Mouse (Mus musculus) embryonic stem cell, embryonic (primary cell): ENCODE measurements around the gene Fsd1.

Source experiments
- CTCF ChIA-PET, 4 experiments: fragments of 300-600 bp in 2 of 4; fragments of 350-600 bp in 2 of 4; sonication (Branson Sonifier 250); formaldehyde crosslinking; loops; one replicate each; lab custom pipeline; 2022; ENCODE audit warnings: inconsistent platforms in 2 of 4; lab: Charles Lee
- POLR2A ChIA-PET, 4 experiments: fragments of 300-600 bp in 2 of 4; fragments of 350-600 bp in 2 of 4; sonication (Branson Sonifier 250); formaldehyde crosslinking; loops; one replicate each; lab custom pipeline; 2022; ENCODE audit warnings: antibody characterized with exemption in 4 of 4, inconsistent platforms in 1 of 4; lab: Charles Lee

Gene Fsd1

DNA sequence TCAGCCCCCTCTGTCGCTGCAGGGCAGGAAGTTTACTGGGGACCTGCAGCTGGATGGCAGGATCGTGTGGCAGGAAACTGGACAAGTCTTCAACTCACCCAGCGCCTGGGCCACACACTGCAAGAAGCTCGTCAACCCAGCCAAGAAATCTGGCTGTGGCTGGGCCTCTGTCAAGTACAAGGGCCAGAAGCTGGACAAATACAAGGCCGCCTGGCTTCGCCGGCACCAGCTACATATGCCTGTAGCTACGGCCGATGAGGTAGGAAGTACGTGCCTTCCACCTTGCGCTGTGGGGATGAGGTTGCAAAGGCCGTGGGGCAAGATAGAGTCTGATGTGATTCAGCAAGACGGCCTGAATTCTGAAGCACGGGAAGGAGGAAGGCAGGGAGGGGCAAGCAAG, 23.9 kb downstream of the Fsd1 start:
- POLR2A ChIA-PET, result interaction anchor here (0.7 to 5.3 kb wide), 41 partner anchors 8 to 601 kb away, joined by 3 to 97 read pairs (median 13); partner anchors contain the start of genes Chaf1a (in 3 of the 4), Sh3gl1 (in 3 of the 4), Hdgfl2 (in 2 of the 4) and Ubxn6 (in 2 of the 4)
- CTCF ChIA-PET, result interaction anchor here (0.6 to 4.2 kb wide), 52 partner anchors 8 to 526 kb away, joined by 3 to 43 read pairs (median 4); partner anchors contain the start of genes Sh3gl1 (in 3 of the 4), Chaf1a (in 2 of the 4), Dpp9 (in 1 of the 4) and Ebi3 (in 1 of the 4)

DNA sequence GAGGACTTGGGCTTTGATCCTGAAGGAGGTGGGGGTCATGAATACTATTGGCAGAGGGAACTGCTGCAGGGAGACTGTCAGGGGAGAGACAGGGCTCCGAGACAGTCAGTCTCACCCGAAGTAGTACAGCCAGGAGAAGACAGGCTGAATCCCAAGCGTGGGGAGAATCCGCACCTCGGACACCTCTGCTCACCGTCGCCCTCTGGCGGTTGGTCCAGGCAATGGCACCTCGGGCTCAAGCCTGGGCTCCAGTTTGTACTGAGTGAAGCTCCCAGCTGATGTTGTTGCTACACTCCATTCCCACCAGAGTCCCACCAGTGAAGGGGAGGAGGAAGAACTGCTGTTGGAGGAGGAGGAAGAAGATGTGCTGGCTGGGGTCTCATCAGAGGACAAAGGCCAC, 24.4 kb downstream of the Fsd1 start:
- ChIA-PET CTCF (interaction anchor here (0.6 to 4.2 kb wide), 43 partner anchors 8 to 1336 kb away, joined by 3 to 43 read pairs (median 4); partner anchors contain the start of genes Sh3gl1 (in 3 of the 4), Ebi3 (in 2 of the 4), Chaf1a (in 1 of the 4) and Fsd1 (in 1 of the 4)), POLR2A (interaction anchor here in 3 of 4 experiments (0.6 to 5.3 kb wide), 30 partner anchors 7 to 1096 kb away, joined by 3 to 97 read pairs (median 15); partner anchors contain the start of genes Chaf1a (in 2 of the 3), Sh3gl1 (in 2 of the 3), Hdgfl2 (in 1 of the 3) and Kdm4b (in 1 of the 3))

DNA sequence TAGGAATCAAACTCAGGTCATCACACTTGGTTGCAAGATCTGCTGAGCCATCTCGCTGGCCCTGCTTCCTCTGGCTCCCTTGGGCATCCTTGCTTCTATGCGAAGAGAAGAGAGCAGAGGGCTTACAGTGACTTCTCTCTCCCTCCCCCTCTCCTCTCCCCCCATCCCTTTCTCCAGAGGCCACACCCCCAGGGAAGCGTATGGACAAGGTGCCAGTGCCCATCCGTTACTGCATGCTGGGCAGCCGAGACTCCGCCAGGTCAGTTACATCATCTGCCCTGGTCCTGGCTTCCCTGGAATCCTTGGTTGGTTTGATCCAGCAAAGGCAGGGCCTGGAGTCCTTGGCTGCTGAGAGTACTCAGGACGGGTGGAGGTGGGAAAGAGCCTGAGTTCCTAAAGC, 25.1 kb downstream of the Fsd1 start:
- POLR2A ChIA-PET, result interaction anchor here in 3 of 4 experiments (0.6 to 5.3 kb wide), 14 partner anchors 21 to 1096 kb away, joined by 3 to 97 read pairs (median 16); partner anchors contain the start of genes Chaf1a (in 2 of the 3), Sh3gl1 (in 2 of the 3), Hdgfl2 (in 1 of the 3) and Kdm4b (in 1 of the 3)

DNA sequence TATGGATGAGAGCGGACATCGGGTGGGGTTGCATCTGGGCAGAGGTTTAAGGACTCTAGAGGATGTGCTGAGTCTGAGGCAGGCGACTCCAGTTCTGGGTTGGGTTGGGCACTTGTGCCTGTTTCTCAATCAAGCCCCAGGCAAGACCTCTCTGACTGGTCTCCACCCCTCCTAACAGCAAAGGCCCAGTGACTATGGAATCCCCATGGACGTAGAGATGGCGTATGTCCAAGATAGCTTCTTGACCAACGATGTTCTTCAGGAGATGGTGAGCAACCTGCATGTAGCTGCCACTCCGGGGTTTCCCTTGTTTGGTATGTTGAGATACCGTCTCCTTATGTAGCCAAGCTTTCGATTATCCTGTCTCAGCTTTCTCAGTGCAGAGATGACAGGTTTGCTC, 29.0 kb downstream of the Fsd1 start:
- ChIA-PET CTCF (interaction anchor here in 3 of 4 experiments (0.7 to 1.0 kb wide), 3 partner anchors 58 to 537 kb away, joined by 3 to 5 read pairs (median 3); no protein-coding TSS in a partner anchor), POLR2A (interaction anchor here in 2 of 4 experiments (0.6 to 8.7 kb wide), 4 partner anchors 14 to 54 kb away, joined by 3 to 73 read pairs (median 47); partner anchors contain the start of gene Sh3gl1 (in 1 of the 2))

More for the DNA sequence above, 25.1 kb downstream of the Fsd1 start:
- CTCF ChIA-PET, result interaction anchor here (0.6 to 4.2 kb wide), 28 partner anchors 9 to 1337 kb away, joined by 3 to 43 read pairs (median 5); partner anchors contain the start of genes Sh3gl1 (in 3 of the 4), Chaf1a (in 1 of the 4), Ebi3 (in 1 of the 4) and Fsd1 (in 1 of the 4)

DNA sequence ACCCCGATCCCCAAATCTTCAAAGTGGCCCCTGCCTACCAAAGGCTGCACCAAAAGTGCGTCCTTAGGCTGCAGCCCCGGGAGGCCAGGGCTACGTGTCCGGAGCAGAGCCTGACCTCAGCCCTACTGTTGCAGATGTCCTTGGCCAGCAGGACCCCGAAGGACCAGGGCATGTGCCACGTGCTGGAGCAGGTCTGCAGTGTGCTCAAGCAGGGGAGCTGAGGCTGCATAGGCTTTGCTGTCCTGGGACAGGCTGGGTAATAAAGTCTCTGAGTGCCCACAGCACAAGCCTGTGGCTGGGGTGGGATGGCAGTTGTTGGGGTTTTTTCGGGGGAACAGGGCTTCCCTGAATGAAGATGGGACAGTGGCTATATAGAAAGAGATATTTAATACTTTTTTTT, 30.1 kb downstream of the Fsd1 start:
- POLR2A ChIA-PET, result interaction anchor here in 3 of 4 experiments (0.8 to 8.7 kb wide), 14 partner anchors 7 to 59 kb away, joined by 3 to 73 read pairs (median 12); partner anchors contain the start of genes Chaf1a (in 2 of the 3), Sh3gl1 (in 2 of the 3) and Ubxn6 (in 1 of the 3)
- CTCF ChIA-PET, result interaction anchor here in 2 of 4 experiments (0.5 to 2.9 kb wide), 3 partner anchors 8 to 49 kb away, joined by 3 to 39 read pairs (median 16); partner anchors contain the start of gene Sh3gl1 (in 1 of the 2)

DNA sequence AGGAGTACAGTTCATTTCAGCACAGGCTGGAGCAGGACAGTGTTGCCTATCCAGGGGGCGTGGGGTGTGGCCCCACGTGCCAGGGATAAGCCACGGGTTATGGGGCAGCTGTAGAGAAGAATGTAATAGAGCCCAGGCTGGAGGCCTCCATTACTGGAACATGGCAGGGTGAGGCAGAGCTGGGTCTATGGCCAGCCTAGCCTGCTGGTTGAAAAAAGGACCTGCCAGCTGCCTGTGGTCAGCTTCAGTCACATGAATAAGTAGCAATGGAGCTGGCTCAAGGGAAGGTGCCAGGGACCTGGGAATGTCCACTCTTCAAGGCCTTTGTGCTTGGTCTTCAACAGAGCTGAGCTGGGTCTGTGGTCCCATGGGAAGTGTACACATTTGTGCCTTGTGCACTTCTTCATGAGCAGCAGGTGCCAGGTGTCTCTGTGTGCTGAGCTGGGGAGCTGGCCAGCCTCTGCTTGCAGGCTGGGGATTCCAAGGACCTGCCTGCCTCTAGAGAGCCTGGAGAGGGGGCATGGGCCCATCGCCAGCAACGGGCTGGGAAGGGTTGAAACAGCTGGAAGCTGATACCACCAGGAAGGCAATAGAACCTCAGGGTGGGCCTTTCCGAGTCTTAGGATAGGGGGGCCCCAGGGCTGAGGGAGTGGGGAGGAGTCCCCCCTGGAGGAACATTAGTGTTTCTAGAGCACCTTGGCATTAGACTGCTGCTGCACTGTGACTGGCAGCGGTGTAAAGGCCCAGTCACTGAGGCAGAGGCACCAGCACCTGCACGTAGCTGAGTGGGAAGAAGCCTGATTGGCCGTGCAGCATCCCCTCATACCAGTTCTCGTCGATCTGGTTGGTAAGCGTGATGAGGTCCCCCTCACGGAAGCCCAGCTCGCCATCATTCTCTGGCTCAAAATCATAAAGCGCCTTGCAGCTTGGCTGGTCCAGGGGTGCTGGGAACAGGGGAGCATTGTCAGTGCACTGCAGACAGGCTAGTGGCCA, 30.8 kb downstream of the Fsd1 start:
- ChIA-PET CTCF (interaction anchor here in 3 of 4 experiments (0.5 to 2.9 kb wide), 14 partner anchors 9 to 71 kb away, joined by 3 to 39 read pairs (median 5); partner anchors contain the start of genes Sh3gl1 (in 2 of the 3), Fsd1 (in 1 of the 3) and Yju2 (in 1 of the 3)), POLR2A (interaction anchor here (0.7 to 8.7 kb wide), 26 partner anchors 8 to 260 kb away, joined by 3 to 73 read pairs (median 5); partner anchors contain the start of genes Chaf1a (in 2 of the 4), Sh3gl1 (in 2 of the 4), Ebi3 (in 1 of the 4) and Hdgfl2 (in 1 of the 4))

DNA sequence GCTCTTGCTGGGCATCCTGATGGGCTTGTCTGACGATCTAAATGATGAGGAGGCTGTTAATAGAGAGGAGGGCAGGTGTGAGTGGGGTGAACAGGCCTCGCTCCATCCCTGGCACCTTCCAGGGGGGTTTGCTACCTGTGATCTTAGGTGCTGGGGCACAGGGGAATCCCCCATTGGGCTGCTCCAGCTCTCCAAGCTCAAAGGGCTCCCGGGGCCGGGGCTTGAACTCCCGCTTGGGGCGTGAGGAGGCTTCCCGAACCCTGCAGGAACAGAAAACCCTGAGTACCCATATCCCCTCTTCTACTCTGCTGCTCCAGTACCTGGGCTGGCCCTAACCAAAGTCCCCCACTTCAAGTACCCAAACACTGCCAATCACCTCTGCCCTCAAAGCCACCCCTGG, 31.5 kb downstream of the Fsd1 start:
- ChIA-PET POLR2A (interaction anchor here (0.7 to 8.7 kb wide), 46 partner anchors 9 to 308 kb away, joined by 3 to 73 read pairs (median 4); partner anchors contain the start of genes Chaf1a (in 3 of the 4), Sh3gl1 (in 3 of the 4), Ubxn6 (in 2 of the 4) and Yju2 (in 2 of the 4)), CTCF (interaction anchor here (0.5 to 2.9 kb wide), 31 partner anchors 8 to 877 kb away, joined by 3 to 39 read pairs (median 4); partner anchors contain the start of genes Sh3gl1 (in 3 of the 4), Hdgfl2 (in 2 of the 4), Chaf1a (in 1 of the 4) and Fsd1 (in 1 of the 4))

DNA sequence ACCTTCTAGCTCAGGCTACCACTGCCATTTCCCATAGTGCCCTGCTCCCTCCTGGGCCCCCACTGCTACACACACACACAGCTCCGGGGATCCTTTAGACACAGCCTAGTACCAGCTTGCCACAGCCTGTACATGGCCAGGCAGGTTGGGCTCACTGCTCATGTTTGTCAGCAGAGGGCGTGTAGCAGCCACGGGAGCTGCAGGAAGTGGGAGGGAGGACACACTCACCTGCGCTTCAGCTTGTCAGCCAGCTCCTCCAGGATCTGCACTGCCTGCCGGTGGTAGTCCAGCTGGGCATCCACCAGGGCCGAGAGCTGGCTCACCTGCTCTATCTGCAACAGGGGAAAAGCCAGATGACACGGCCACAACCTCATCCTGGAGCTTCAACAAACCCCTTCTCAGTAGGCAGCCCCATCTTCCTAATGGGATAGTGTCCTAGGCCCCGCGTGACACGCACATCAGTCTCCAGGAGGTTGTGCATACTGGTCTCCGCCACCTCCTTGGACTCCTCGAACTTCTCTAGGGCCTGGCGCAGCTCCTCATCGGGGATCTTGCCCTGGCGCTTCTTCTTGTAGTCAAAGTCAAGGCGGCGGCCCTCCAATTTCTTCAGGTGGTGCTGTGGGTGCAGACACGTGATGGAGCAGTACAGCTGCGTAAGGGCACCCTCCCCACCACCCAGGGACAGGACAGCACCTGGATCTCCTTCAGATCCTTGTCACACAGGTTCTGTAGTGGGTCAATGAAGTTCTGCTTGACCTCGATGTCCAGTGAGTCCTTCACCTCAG, 32.2 kb downstream of the Fsd1 start:
- ChIA-PET CTCF (interaction anchor here (0.5 to 2.9 kb wide), 37 partner anchors 9 to 876 kb away, joined by 3 to 39 read pairs (median 4); partner anchors contain the start of genes Sh3gl1 (in 4 of the 4), Hdgfl2 (in 2 of the 4), Chaf1a (in 1 of the 4) and Ebi3 (in 1 of the 4)), POLR2A (interaction anchor here (0.7 to 8.7 kb wide), 45 partner anchors 9 to 307 kb away, joined by 3 to 73 read pairs (median 4); partner anchors contain the start of genes Chaf1a (in 3 of the 4), Sh3gl1 (in 3 of the 4), Ubxn6 (in 2 of the 4) and Yju2 (in 2 of the 4))

DNA sequence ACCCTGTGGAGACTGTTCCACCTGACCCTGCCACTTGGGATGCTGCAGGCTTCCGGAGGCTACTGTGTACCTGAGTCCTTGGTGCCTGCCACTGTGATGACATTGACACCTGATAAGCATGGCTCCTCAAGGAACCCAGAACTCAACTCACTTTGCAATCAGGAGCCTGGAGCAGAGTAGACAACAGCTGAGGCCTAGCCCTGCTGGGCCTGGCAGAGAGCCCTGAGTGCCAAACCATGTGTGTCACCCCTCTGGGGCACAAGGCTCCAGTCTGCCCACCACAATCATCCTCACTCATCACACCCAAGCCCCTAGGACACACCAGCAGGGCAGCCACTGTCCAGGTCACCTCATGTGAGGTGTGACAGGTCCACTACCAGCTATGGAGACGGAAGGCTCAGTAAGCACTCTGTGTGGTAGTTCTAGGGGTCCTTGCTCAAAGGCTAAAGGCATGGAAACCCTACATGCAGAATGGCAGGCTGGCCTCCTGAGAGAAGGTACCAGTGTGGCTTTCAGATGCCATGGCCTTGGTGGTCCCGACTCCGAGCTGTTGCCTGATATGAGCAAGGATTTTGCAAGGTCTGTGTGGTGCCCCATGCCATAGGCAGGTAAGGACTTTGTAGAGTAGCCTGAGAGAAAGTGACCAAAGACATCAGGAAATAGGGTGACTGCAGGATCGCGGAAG, 34.2 kb downstream of the Fsd1 start:
- POLR2A ChIA-PET, result interaction anchor here in 3 of 4 experiments (0.8 to 8.7 kb wide), 11 partner anchors 9 to 58 kb away, joined by 3 to 73 read pairs (median 4); partner anchors contain the start of genes Sh3gl1 (in 2 of the 3), Chaf1a (in 1 of the 3) and Hdgfl2 (in 1 of the 3)
- CTCF ChIA-PET, result interaction anchor here in 2 of 4 experiments (0.5 to 2.0 kb wide), 3 partner anchors 10 to 19 kb away, joined by 3 to 5 read pairs (median 5); no protein-coding TSS in a partner anchor

DNA sequence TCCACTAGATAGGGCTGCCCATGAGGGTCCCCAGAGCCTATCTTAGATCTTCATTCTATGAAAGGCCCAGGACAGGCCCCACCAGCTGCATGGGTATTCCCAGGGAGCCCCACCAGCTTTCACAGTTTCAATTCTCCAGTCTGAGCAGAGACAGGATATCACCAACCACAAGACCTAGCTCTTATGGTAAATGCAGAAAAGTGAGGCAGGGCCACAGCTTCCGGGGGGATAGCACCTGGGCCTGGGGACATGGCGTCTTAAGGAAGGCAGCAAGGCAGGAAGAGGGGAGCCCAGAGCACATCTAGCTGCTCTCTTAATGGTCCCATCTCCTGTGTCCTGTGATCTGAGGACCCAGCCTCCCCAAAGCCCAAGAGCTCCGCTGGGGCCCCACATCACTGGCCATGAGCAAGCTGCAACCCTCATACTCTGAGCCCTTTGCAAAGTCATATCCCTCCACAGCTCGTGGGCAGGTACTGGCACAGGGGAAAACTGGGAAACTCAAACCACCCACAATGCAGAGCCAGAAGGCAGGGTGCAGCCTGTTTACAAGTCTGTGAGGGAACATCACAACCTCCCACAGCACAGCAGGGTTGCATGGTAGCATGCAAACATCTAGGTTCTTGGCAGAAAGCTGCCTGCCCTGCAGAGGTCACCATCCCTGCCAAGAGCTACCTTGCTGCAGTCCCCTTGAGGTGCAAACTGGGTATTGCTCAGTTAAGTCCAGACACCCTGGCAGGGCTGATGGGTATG, 35.0 kb downstream of the Fsd1 start:
- ChIA-PET CTCF (interaction anchor here in 3 of 4 experiments (0.5 to 2.0 kb wide), 5 partner anchors 10 to 20 kb away, joined by 3 to 5 read pairs (median 5); partner anchors contain the start of gene Sh3gl1 (in 1 of the 3)), POLR2A (interaction anchor here in 3 of 4 experiments (0.7 to 8.7 kb wide), 14 partner anchors 8 to 62 kb away, joined by 3 to 73 read pairs (median 4); partner anchors contain the start of genes Sh3gl1 (in 2 of the 3), Chaf1a (in 1 of the 3), Hdgfl2 (in 1 of the 3) and Yju2 (in 1 of the 3))

DNA sequence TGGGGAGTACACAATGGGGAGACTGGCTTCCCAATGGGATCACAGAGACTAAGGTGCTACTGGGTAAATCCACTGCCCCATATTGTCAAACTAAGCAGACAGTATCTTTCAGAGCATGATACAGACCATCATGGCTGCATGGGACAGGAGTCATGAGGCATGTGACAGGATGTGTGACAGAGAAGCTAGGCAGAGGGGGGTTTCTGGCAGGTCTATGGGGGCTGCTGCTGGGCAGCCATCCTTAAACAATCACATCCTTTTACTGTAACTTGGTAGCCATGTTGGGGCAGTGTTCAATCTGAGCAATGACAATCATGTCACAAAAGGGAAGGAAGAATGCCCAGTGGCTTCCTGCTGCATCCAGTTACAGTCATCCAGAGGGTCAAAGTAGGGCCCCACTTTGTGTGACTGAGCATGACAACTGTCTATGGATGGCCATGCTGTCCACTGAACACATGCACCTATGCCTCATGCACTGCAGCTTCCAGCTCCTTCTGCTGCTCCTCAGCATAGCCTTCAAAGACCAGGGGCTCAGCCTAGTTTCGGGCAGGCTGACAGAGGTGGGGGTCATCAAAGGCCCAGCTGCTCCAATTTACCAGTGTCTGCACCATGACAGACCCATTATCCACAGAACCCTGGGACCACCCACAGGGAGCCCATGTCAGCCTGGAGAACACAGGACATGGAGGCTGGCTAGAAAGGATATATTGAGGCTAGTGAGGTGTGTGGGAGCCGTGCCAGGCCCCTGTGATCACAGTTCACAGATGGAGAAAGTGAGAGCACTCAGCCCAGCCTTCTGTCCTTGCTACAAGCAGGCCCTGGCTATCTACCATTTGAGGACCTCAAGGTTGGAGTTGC, 36.1 kb downstream of the Fsd1 start:
- POLR2A ChIA-PET, result interaction anchor here in 2 of 4 experiments (1.5 to 8.7 kb wide), 6 partner anchors 9 to 63 kb away, joined by 4 to 73 read pairs (median 10); partner anchors contain the start of genes Hdgfl2 (in 1 of the 2), Sh3gl1 (in 1 of the 2) and Yju2 (in 1 of the 2)
- CTCF ChIA-PET, result interaction anchor here in 2 of 4 experiments (1.2 to 1.6 kb wide), 3 partner anchors 13 to 14 kb away, joined by 5 read pairs; partner anchors contain the start of gene Sh3gl1 (in 2 of the 2)

DNA sequence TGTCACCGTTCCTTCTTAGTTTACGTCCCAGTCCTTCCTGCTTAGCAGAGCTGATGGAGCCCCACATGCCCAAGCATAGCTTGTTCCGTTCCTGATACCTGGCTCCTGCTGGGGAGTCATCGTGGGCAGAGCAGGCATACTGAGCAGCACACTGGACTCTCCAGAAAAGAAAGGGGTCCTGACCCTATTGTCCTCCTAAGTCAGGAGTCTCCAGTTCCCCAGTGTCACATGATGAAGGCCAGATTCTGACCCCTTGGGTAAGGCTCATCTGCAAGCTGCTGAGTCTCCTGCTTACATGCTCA, 36.6 kb downstream of the Fsd1 start:
- CTCF ChIA-PET, result interaction anchor here in 2 of 4 experiments (1.4 to 1.6 kb wide), 2 partner anchors 13 to 47 kb away, joined by 3 to 5 read pairs; partner anchors contain the start of gene Sh3gl1 (in 1 of the 2)
- POLR2A ChIA-PET, result interaction anchor here in 2 of 4 experiments (1.0 to 8.7 kb wide), 5 partner anchors 8 to 14 kb away, joined by 3 to 73 read pairs (median 14); partner anchors contain the start of gene Sh3gl1 (in 2 of the 2)

DNA sequence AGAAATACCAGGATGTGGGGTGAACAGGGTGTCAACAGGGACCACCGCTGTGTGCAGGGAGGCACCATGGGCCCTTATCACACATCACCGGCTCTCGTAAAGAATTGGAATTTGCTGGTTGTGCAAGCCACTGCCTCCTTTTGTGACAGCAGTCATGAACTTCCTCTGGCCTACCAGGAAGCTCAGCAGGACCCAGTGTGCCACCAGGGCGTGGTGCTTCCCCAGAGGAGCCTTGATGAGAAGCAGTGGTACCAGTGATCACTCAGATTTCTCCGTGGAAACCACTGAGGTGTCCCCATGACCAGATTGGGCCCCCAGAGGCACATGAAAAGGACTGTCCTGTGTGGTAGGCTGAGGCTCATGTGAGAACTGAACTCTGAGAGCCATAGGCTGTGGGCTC, 37.1 kb downstream of the Fsd1 start:
- CTCF ChIA-PET, result interaction anchor here in 2 of 4 experiments (1.4 to 1.6 kb wide), 2 partner anchors 13 to 47 kb away, joined by 3 to 5 read pairs; partner anchors contain the start of gene Sh3gl1 (in 1 of the 2)
- POLR2A ChIA-PET, result interaction anchor here in 2 of 4 experiments (0.9 to 8.7 kb wide), 8 partner anchors 8 to 18 kb away, joined by 3 to 73 read pairs (median 4); partner anchors contain the start of genes Sh3gl1 (in 2 of the 2) and Chaf1a (in 1 of the 2)
